Mouse (Mus musculus) midbrain, embryonic 16.5 days (tissue): ENCODE measurements around the gene Rnf115. TPM values are rescaled to one million over a fixed set of nuclear protein-coding genes. Genes with fewer than 3 reads are reported as not detected.
A peak's percentile ranks its signal among the peaks of the same experiment; 100 is the strongest.
"Not testable (repeated sequence)": the region's sequence is repeated elsewhere in the genome, so short reads cannot be mapped to it uniquely, and the experiment has no call there.

Experiments
- ATAC-seq: fragments of 200-750 bp; cut with Nextera tagmentation; 2 replicates; pipeline ENCODE4 v1.8.0; 2017; ENCODE audit warnings: moderate TSS enrichment
- H3K27ac ChIP-seq: fragments of 300-500 bp; sonication (generic); 2 replicates; pipeline ENCODE4 v1.5.1; 2014; ENCODE audit warnings: mild to moderate bottlenecking, low read length, mixed read lengths
- H3K27me3 ChIP-seq: fragments of 300-500 bp; sonication (generic); 2 replicates; pipeline ENCODE4 v1.6.1; 2014; ENCODE audit warnings: low read depth, low read length, mixed read lengths; ENCODE audit not compliant: control insufficient read depth, insufficient read depth
- H3K36me3 ChIP-seq: fragments of 300-500 bp; sonication (generic); 2 replicates; pipeline ENCODE4 v1.6.1; 2014; ENCODE audit warnings: mild to moderate bottlenecking, low read length, moderate library complexity, mixed read lengths; ENCODE audit not compliant: control insufficient read depth, insufficient read depth
- H3K4me1 ChIP-seq: fragments of 300-500 bp; sonication (generic); 2 replicates; pipeline ENCODE4 v1.6.1; 2014; ENCODE audit warnings: mild to moderate bottlenecking, low read length, mixed read lengths; ENCODE audit not compliant: control insufficient read depth, insufficient read depth
- H3K4me2 ChIP-seq: fragments of 300-500 bp; sonication (generic); 2 replicates; pipeline ENCODE4 v1.6.1; 2014; ENCODE audit warnings: mild to moderate bottlenecking, low read length, mixed read lengths
- H3K4me3 ChIP-seq: fragments of 300-500 bp; sonication (generic); 2 replicates; pipeline ENCODE4 v1.5.1; 2014; ENCODE audit warnings: low read depth, mild to moderate bottlenecking, low read length, moderate library complexity, mixed read lengths
- H3K9ac ChIP-seq: fragments of 300-500 bp; sonication (generic); 2 replicates; pipeline ENCODE4 v1.6.1; 2014; ENCODE audit warnings: low read depth, low read length, mixed read lengths
- H3K9me3 ChIP-seq: fragments of 300-500 bp; sonication (generic); replicated peaks from 2 replicates; pipeline ENCODE4 v1.6.1; 2014; ENCODE audit warnings: mild to moderate bottlenecking, low read length, mixed read lengths; ENCODE audit not compliant: control insufficient read depth, poor library complexity, severe bottlenecking
- WGBS: fragments of 180-500 bp; shearing (Covaris S2); extraction: QIAGEN DNeasy Blood & Tissue Kit; methylation state at CpG from one replicate; pipeline ENCODE4 v1.1.7; 2014; 5-methylcytosine and 5-hydroxymethylcytosine counted together
- polyA plus RNA-seq: library from polyadenylated mRNA; unstranded; fragments of >200 nt; fragmentation: Nextera tagmentation; extraction: Ambion mirVana; gene quantifications from 2 replicates; pipeline ENCODE4 v1.2.1, GENCODE M21; 2015

Rnf115 gene
- polyA plus RNA-seq = 71.4 and 75.8 TPM in 2 replicates

- Histone ChIP-seq H3K9me3 (no peaks in the 10 kb centered on the region), H3K4me3 (peak within 1 kb of the TSS; percentile 71), H3K27ac (peak within 1 kb of the TSS; percentile 83), H3K27me3 (no peaks in the 10 kb centered on the region), H3K4me2 (peak within 1 kb of the TSS; percentile 82), H3K4me1 (peaks cover 30% of the 10 kb centered on the region), H3K9ac (peak within 1 kb of the TSS; percentile 81), H3K36me3 (peaks cover 7% of the 10 kb centered on the region; the same call in 1 of the 2 replicates)
- WGBS = under 1% methylated on average over 51 of the region's 52 CpGs
- ATAC-seq = peak; percentile 98
Observed at GRCm38 (mm10) chr3:96727343-96727827, at the start of gene Rnf115, which contains the start of gene Polr3c. Rnf115 (plus strand) TSS chr3:96727664. Polr3c (minus strand) TSS chr3:96727628.

DNA sequence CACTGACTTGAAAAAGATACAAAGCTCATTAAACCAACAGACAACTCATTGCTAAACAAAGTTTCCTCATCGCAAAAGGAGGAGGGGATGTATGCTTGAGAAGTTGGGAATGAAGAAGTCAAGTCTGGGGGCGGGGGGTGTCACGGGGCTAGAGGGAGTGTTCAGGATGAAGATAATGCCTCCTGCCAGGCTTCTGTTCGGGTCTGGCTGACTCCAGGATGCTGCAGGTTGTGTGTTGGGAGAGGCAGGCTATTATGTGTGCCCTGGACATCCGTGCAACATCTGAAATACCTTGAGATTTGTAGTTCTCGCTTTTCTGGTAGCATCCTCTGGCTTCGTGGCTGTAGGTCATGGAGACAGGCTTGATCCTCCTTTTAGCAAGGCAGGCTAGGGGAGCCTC, 49.0 kb upstream of the Rnf115 start:
- no peak for ATAC-seq
- Histone ChIP-seq H3K4me2 (no peak overlapping the region), H3K4me1 (0 out of 2 replicates have a peak, but pooled peaks cover 6% of the 10 kb centered on the region), H3K9me3 (no peaks in the 10 kb centered on the region), H3K4me3 (no peak overlapping the region), H3K9ac (no peak overlapping the region), H3K27me3 (no peaks in the 10 kb centered on the region), H3K27ac (no peak overlapping the region), H3K36me3 (no peaks in the 10 kb centered on the region)
- WGBS = 53% methylated on average over 7 of the region's 7 CpGs

DNA sequence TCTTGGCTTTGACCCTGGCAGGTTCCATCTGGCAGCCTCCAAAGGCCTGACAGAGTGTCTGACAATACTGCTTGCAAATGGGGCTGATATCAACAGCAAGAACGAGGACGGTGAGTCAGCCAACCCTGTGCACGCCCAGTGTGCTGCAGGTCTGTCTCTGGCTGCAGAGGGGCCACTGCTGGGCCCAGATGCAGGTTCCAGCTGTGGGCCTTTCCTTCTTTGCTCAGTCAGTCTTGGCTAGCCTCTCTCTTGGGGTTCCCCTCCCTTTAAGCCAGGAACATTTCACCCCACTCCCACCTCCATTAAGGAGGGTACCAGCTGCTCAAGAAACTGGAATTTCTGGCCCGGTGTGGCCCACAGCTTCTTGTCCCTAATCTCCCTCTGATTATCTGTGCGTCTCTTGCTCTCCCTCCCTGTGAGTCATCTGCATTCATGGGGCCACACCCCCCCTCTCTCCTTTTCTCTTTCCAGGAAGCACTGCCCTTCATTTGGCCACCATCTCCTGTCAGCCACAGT, 48.2 kb upstream of the Rnf115 start:
- Histone ChIP-seq H3K27ac (no peak overlapping the region), H3K9me3 (no peaks in the 10 kb centered on the region), H3K9ac (0 out of 2 replicates have a peak overlapping the region, but pooled peaks have one; percentile 25), H3K36me3 (no peaks in the 10 kb centered on the region), H3K4me2 (no peak overlapping the region), H3K4me3 (no peak overlapping the region), H3K27me3 (no peaks in the 10 kb centered on the region), H3K4me1 (0 out of 2 replicates have a peak, but pooled peaks cover 6% of the 10 kb centered on the region)
- 19% methylated on average over 5 of the region's 5 CpGs for WGBS
- no peak for ATAC-seq

- Histone ChIP-seq H3K9me3 (no peaks in the 10 kb centered on the region), H3K27ac (no peak overlapping the region), H3K27me3 (no peaks in the 10 kb centered on the region), H3K36me3 (no peaks in the 10 kb centered on the region), H3K4me2 (peak overlapping the region; percentile 2; the same call in 1 of the 2 replicates), H3K9ac (no peak overlapping the region), H3K4me3 (no peak overlapping the region), H3K4me1 (0 out of 2 replicates have a peak, but pooled peaks cover 6% of the 10 kb centered on the region)
- WGBS = 17% methylated on average over 12 of the region's 12 CpGs
- peak; percentile 83 for ATAC-seq
Observed at GRCm38 (mm10) chr3:96680269-96680956, 47.1 kb upstream of the Rnf115 start.

GRCm38 (mm10) chr3:96683496-96683895, 44.0 kb upstream of the Rnf115 start:
- Histone ChIP-seq H3K9me3 (no peaks in the 10 kb centered on the region), H3K4me1 (0 out of 2 replicates have a peak, but pooled peaks cover 6% of the 10 kb centered on the region), H3K27ac (no peak overlapping the region), H3K4me3 (no peak overlapping the region), H3K9ac (no peak overlapping the region), H3K27me3 (no peaks in the 10 kb centered on the region), H3K36me3 (no peaks in the 10 kb centered on the region), H3K4me2 (no peak overlapping the region)
- 85% methylated on average over 3 of the region's 3 CpGs for WGBS
- ATAC-seq = no peak

DNA sequence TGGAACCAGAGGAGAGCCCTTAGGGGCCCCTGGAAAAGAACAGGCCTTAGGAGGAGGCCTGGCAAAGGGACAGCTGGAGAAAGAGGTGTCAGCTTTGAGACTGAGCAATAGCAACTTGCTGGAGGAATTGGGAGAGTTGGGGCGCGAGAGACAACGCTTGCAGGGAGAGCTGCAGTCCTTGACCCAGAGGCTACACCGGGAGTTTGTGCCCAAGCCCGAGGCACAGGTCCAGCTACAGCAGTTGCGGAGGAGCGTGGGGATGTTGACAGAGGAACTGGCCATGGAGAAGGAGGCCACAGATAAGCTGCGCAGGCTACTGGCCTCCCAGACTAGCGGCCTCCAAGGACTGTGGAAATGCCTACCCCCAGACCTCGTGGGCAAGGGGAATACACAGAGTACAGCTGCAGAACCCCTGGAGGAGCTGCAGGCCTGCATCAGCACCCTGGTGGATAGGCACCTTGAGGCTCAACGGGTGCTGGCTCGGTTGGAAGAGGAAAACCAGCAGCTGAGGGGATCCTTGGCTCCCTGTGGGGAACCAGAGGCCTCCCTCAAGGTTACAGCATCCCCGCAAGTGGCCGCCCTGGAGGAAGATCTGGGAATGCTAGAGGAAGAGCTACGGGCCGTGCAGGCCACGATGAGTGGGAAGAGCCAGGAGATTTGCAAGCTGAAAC, 43.2 kb upstream of the Rnf115 start:
- no peak for ATAC-seq
- WGBS = 58% methylated on average over 17 of the region's 17 CpGs
- Histone ChIP-seq H3K27me3 (no peaks in the 10 kb centered on the region), H3K4me2 (peak overlapping the region; percentile 47), H3K36me3 (no peaks in the 10 kb centered on the region), H3K9me3 (no peaks in the 10 kb centered on the region), H3K9ac (no peak overlapping the region), H3K4me1 (0 out of 2 replicates have a peak, but pooled peaks cover 6% of the 10 kb centered on the region), H3K27ac (no peak overlapping the region), H3K4me3 (peak overlapping the region; percentile 23; the same call in 1 of the 2 replicates)

DNA sequence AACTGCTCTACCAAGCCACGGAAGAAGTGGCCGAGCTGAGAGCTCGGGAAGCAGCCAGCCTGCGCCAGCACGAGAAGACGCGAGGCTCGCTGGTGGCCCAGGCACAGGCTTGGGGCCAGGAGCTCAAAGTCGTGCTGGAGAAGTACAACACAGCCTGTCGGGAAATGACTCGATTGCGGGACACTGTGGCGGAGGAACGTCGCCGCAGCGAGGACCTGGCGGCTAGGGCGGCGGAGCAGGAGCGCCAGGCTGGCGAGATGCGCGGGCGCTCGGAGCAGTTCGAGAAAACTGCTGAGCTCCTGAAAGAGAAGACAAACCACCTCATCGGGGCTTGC, 42.7 kb upstream of the Rnf115 start:
- Histone ChIP-seq H3K27me3 (no peaks in the 10 kb centered on the region), H3K9ac (no peak overlapping the region), H3K4me2 (peak overlapping the region; percentile 47), H3K36me3 (no peaks in the 10 kb centered on the region), H3K4me3 (peak overlapping the region; percentile 23; the same call in 1 of the 2 replicates), H3K27ac (no peak overlapping the region), H3K9me3 (no peaks in the 10 kb centered on the region), H3K4me1 (0 out of 2 replicates have a peak, but pooled peaks cover 4% of the 10 kb centered on the region)
- ATAC-seq = no peak
- WGBS = 43% methylated on average over 28 of the region's 28 CpGs

DNA sequence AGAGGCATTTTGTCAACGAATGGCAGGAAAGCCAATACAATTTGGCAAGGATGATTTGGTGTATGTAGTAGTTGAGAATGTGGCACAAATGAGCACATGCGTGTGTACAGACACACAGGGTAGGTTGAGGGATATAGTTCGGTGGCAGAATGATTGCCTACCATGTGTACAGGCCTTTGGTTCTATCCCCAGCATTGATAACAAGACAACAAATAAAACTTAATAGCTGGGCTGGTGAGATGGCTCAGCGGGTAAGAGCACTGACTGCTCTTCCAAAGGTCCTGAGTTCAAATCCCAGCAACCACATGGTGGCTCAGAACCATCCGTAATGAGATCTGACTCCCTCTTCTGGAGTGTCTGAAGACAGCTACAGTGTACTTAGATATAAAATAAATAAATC, 41.4 kb upstream of the Rnf115 start:
- not testable (repeated sequence) for H3K27me3 ChIP-seq, H3K36me3 ChIP-seq, H3K9ac ChIP-seq, ATAC-seq, H3K4me3 ChIP-seq, H3K27ac ChIP-seq, H3K9me3 ChIP-seq, H3K4me2 ChIP-seq, H3K4me1 ChIP-seq
- WGBS = 96% methylated on average over 5 of the region's 5 CpGs

DNA sequence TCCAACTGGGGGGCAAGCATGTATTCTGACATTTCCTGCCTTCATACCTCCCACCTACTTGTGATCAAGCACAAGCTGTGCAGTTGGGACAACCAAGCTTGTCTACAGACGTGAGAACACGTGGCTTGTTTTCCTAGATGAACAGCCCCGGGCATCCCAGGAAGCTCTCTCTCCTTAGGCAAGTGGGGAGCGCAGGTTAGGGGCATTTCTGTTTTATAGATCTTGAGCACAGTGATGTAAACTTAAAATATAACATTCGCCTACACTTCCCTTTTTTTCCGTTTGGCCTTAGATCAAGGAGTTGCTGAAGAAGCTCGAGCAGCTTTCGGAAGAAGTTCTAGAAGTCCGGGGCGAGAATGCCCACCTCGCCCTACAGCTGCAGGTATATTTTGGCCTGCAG, 38.6 kb upstream of the Rnf115 start:
- H3K36me3 ChIP-seq = no peaks in the 10 kb centered on the region
- 86% methylated on average over 11 of the region's 11 CpGs for WGBS
- H3K9me3 ChIP-seq = no peaks in the 10 kb centered on the region
- no peaks in the 10 kb centered on the region for H3K4me1 ChIP-seq
- no peak overlapping the region for H3K4me2 ChIP-seq
- no peak overlapping the region for H3K27ac ChIP-seq
- H3K9ac ChIP-seq = no peak overlapping the region
- ATAC-seq = no peak
- H3K4me3 ChIP-seq = no peak overlapping the region
- no peaks in the 10 kb centered on the region for H3K27me3 ChIP-seq
